Mouse (Mus musculus) forebrain, embryonic 10.5 days (tissue): ENCODE results near the gene Esr2. TPM values are rescaled to one million over a fixed set of nuclear protein-coding genes. Genes with fewer than 3 reads are reported as not detected.

Experiments used
- DNase-seq: peaks from one replicate; pipeline ENCODE4 v3.0.0-alpha.2; 2017; ENCODE audit warnings: low spot score; ENCODE audit errors: extremely low spot score
- H3K27ac ChIP-seq: fragments of 300-500 bp; sonication (generic); 2 replicates; pipeline ENCODE4 v1.5.1; 2016; ENCODE audit warnings: mild to moderate bottlenecking
- H3K27me3 ChIP-seq: fragments of 300-500 bp; sonication (generic); 2 replicates; pipeline ENCODE4 v1.6.1; 2016; ENCODE audit warnings: mild to moderate bottlenecking; ENCODE audit not compliant: poor library complexity, severe bottlenecking
- H3K36me3 ChIP-seq: fragments of 300-500 bp; sonication (generic); replicated peaks from 2 replicates; pipeline ENCODE4 v1.6.1; 2016; ENCODE audit warnings: mild to moderate bottlenecking, moderate library complexity
- H3K4me1 ChIP-seq: fragments of 300-500 bp; sonication (generic); 2 replicates; pipeline ENCODE4 v1.6.1; 2016
- H3K4me3 ChIP-seq: fragments of 300-500 bp; sonication (generic); 2 replicates; pipeline ENCODE4 v1.5.1; 2016; ENCODE audit warnings: mild to moderate bottlenecking, moderate library complexity
- H3K9me3 ChIP-seq: fragments of 300-500 bp; sonication (generic); 2 replicates; pipeline ENCODE4 v1.6.1; 2016; ENCODE audit warnings: mild to moderate bottlenecking, moderate library complexity
- WGBS: fragments of 180-500 bp; shearing (Covaris S2); methylation state at CpG from one replicate; pipeline ENCODE4 v1.1.7; 2016; 5-methylcytosine and 5-hydroxymethylcytosine counted together
- polyA plus RNA-seq: library from polyadenylated mRNA; unstranded; fragments of >200 nt; fragmentation: Nextera tagmentation; extraction: Ambion mirVana; gene quantifications from 2 replicates; pipeline ENCODE4 v1.2.1, GENCODE M21; 2016

Esr2 gene
- polyA plus RNA-seq, 1 experiment from 2014 or later, result 0.47 TPM

DNA sequence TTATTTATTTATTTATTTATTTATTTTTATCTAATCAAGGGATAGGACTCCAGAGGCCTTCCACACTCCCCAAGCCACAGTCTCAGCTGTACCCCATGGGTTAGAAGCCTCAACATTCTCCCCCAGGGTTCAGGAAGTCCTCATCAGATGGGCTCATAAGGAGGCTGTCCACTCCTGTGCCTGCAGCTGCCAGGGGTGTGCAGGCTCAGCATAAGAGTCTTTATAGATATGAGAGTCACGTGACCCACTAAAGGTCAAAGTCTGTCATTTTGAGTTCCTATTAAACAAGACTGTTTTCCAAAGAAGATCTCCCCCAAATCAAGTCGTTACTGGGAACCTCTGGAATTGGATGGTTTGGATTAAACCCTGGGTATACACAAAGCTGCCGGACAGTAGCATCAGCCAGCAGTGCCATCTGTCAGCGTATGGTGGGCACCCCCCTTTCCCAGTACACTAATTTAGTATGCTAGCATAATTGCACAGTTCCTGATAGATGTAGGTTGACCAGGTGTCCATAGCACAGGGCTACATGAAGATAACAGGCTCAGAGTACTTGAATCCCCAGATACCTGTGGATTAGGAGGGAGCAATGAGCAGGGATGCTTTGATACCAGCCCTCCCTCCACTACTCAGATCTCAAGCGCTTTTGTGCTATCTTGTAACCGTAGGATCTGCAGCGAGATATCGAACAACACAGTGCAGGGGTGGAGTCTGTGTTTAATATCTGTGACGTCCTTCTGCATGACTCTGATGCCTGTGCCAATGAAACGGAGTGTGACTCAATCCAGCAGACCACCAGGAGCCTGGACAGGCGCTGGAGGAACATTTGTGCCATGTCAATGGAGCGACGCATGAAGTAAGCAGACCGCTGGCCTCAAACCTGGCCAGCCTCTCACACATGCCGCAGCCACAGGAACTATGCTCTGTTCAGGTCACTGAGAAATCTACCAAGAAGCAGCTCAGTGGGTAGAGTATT lies 83.2 kb downstream of the Esr2 start:
- Histone ChIP-seq H3K27ac (no peak overlapping the region), H3K27me3 (no peaks in the 10 kb centered on the region), H3K36me3 (peaks cover 93% of the 10 kb centered on the region), H3K9me3 (no peaks in the 10 kb centered on the region), H3K4me3 (no peak overlapping the region), H3K4me1 (no peaks in the 10 kb centered on the region; the same call in 1 of the 2 replicates)
- WGBS, result 95% methylated on average over 15 of the region's 15 CpGs
- no peak for DNase-seq

DNA sequence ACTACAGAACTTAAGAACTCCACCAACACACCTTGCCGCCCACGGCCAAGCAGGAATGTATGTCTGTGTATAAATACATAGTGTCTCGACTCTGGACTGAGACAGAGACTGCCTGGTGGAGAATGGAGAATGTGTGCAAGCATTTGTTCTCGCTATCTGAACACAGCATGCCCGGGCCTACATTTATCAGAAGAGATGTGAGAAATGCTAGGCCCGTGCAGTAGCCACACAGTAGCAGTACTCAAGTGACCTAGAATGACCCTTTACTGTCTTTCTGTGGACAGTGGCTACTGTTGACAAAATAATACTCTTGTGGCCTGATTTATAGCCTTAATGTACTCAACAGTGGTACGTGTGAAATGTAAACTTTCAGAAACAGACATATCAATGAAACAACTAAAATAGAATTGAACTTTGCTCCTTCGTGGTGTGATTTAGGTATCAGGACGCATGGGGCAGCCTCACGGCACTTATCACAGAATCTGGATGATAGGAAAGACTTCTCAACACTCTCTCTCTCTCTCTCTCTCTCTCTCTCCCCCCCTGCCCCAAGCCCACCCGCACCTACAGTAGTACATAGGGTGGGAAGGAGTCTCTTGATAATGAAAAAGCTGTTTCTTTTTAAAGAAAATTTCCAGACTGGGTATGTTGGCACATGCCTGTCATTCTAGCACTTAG lies 84.1 kb downstream of the Esr2 start:
- WGBS, result 96% methylated on average over 11 of the region's 11 CpGs
- no peak overlapping the region for H3K27ac ChIP-seq

DNA sequence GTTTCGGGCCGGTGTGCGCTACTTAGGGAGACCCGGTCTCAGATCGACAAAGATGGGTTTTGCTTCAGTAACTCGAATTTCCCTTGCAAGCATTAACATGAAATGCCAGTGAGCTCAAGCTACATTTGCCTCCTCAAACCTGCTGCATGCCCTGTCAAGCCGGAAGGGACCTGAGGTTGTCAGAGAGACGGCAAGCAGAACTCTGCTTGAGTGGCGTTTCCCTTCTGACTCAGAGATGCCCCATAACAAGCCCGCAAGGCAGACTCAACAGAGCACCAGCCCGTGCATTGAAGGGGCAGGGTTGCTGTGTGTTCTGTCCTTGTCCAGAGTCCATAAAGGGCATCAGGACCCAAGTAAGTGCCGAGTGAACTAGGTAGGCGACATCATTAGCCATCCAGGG lies 90.0 kb downstream of the Esr2 start:
- no peak for DNase-seq
- WGBS, result 86% methylated on average over 13 of the region's 13 CpGs
- peaks cover 88% of the 10 kb centered on the region for H3K36me3 ChIP-seq
- no peaks in the 10 kb centered on the region for H3K9me3 ChIP-seq
- peaks cover 18% of the 10 kb centered on the region for H3K4me1 ChIP-seq
- H3K27ac ChIP-seq, result no peak overlapping the region
- no peak overlapping the region for H3K4me3 ChIP-seq
- H3K27me3 ChIP-seq, result no peaks in the 10 kb centered on the region

More for the DNA sequence above, 84.1 kb downstream of the Esr2 start:
- Histone ChIP-seq H3K27me3 (no peaks in the 10 kb centered on the region), H3K9me3 (no peaks in the 10 kb centered on the region), H3K36me3 (peaks cover 91% of the 10 kb centered on the region), H3K4me3 (no peak overlapping the region), H3K4me1 (no peaks in the 10 kb centered on the region; the same call in 1 of the 2 replicates)
- no peak for DNase-seq

DNA sequence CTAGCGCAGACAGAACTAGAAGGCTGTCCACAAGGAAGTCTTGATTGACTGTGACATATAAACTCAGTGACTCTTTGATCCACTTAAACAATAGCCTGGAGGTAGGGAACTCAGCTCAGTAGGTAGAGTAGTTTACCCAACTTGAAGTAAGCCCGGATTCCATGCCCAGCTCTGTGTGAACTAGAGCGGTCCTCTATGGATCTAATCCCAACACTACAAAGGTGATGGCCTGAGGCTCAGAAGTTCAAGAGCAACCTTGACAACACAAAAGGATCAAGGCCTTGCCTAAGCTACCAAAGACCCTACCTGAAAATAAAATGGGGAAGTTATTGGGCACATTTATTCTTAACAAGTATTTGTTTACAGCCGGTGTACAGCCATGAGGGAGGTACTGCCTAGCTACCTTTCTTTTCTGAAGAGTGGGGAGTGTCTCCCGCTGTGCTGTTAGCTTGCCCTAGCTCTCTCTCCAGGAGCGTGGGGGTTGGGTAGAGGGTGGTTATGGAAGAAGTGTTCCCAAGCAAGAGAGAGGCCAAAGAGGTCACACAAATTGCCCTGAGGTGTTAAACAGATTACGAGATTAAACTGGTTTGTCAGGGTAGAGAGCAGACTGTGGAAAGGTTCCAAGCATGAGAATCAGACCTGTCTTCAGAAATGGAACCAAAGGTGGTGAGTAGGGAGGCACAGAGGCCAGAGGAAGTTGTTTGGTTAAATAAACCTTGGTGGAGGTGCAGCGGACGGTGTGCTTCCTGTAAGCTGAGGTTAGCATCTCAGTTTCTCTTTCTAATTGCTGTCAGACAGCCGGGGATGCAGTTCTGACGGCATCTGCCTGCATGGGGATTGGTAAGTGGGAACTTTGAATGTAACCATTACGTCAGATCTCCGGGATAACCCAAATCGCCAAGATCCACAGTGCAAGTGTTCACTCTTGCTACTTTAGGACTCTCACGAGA lies 90.8 kb downstream of the Esr2 start:
- H3K4me3 ChIP-seq, result no peak overlapping the region
- no peaks in the 10 kb centered on the region for H3K9me3 ChIP-seq
- H3K36me3 ChIP-seq, result peaks cover 84% of the 10 kb centered on the region
- no peaks in the 10 kb centered on the region for H3K27me3 ChIP-seq
- H3K4me1 ChIP-seq, result peaks cover 26% of the 10 kb centered on the region
- 68% methylated on average over 15 of the region's 15 CpGs for WGBS
- no peak for DNase-seq
- no peak overlapping the region for H3K27ac ChIP-seq

DNA sequence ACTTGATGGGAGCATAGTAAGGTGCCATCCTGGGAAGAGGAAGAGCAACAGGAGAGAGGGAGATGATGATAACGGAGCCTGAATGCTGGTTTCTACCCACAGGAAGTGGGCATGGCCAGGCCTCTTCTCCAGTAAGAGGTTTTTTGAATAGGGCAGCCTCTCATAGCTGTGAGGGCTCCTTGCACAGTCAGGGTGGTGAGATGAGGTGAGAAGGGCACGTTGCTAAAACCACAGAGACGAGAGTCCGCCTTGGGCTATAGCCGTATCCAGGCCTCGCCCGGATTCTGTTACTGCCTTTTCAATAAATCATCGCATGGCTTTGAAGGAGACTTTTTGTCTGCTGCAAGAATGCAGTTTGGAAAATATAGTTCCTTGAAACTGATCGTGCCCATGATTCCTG lies 92.0 kb downstream of the Esr2 start:
- peaks cover 82% of the 10 kb centered on the region for H3K36me3 ChIP-seq
- H3K9me3 ChIP-seq, result no peaks in the 10 kb centered on the region
- H3K4me1 ChIP-seq, result peaks cover 36% of the 10 kb centered on the region
- no peak overlapping the region for H3K27ac ChIP-seq
- 83% methylated on average over 9 of the region's 9 CpGs for WGBS
- H3K27me3 ChIP-seq, result peaks cover 9% of the 10 kb centered on the region; the same call in 1 of the 2 replicates
- DNase-seq, result no peak
- H3K4me3 ChIP-seq, result no peak overlapping the region

DNA sequence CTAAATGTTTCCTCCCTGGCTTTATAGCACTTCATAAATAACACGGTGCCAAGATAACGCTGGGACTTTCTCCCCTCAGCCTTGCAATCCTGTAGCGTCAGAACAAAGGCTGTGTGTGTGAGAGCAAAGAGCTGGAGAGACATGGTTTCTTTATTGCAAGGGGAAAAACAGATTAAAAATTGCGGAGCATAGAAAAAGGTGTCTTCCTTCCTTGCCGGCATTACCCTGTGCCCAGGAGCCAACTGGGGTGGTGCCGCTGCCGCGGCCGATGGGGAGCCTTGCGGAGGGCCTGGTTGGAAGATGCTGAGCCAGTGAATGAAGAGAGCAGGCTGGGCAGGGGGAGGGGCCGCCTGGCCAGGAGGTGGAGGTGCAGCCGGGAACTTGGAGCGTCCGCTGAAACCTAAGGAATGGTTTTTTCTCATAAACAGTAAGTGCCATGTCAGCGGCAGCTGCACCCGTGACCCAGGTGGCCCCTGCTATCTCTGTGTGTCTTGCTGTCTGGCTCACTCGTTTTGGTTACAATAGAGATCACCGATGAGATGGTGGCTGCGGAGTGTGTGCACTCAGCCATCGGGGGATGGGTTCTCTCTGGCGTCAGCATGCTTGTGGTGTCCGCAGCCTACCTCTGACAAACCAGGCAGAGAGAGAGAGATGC lies 95.4 kb downstream of the Esr2 start:
- Histone ChIP-seq H3K4me3 (peak overlapping the region; percentile 40), H3K36me3 (peaks cover 80% of the 10 kb centered on the region), H3K27ac (peak overlapping the region; percentile 26; the same call in 1 of the 2 replicates), H3K9me3 (no peaks in the 10 kb centered on the region), H3K27me3 (peaks cover 9% of the 10 kb centered on the region; the same call in 1 of the 2 replicates), H3K4me1 (peaks cover 36% of the 10 kb centered on the region)
- 5% methylated on average over 22 of the region's 22 CpGs for WGBS
- peak; percentile 40 for DNase-seq

DNA sequence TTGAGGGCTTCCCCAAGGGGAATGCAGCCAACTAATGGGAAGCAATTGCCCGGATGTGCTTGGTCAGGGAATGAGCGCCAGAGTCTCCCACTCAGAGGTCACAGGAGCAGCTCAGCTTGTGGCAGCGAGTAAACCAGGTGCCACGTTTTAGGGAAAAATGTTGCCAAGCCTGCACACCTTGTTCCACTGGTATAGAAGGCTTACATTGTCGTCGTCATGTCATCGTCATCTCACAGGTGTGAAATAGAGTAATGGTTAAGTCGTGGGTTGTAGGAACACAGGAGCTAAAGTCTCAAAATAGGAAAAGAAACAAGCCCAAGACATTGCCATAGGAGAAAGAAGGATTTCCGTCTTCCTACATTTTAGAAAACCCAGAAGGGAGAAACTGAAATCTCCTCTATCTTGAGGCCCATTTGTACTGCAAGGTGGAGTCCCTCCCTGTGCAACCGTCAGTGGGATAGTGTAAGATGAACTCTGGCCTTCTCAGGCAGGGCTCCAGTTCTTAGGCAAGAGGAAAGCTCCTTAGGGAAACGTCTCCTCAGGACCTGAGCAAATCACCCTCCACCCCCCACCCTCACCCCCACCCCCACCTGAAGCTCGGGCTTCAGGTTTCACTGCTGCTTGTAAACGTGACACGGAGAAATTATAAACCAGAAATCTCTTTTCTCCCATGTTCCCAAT lies 96.0 kb downstream of the Esr2 start:
- Histone ChIP-seq H3K27ac (0 out of 2 replicates have a peak overlapping the region, but pooled peaks have one; percentile 26), H3K9me3 (no peaks in the 10 kb centered on the region), H3K27me3 (peaks cover 9% of the 10 kb centered on the region; the same call in 1 of the 2 replicates), H3K4me3 (peak overlapping the region; percentile 40), H3K36me3 (peaks cover 80% of the 10 kb centered on the region), H3K4me1 (peaks cover 30% of the 10 kb centered on the region)
- 40% methylated on average over 14 of the region's 14 CpGs for WGBS
- DNase-seq, result no peak

DNA sequence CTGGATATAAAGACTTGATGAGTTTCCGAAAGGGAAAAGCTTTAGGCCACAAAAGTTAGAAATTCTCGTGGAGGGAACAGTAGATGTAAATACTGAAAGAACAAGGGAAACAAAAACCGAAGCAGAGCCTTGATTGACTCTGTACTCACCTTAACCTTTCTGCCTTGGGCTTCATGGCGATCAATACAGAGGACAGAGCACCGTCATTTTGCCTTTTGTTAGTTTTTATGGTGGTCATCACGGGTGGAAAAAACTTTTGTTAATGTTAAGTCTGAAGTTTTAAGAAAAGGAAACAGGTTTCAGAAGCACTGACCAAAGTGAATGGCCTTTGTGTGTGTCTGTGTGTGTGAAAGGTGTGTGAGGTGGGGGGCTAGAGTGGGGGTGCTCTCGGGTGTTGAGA lies 103.1 kb downstream of the Esr2 start:
- WGBS, result 21% methylated on average over 7 of the region's 7 CpGs
- H3K4me1 ChIP-seq, result peaks cover 38% of the 10 kb centered on the region
- H3K27me3 ChIP-seq, result no peaks in the 10 kb centered on the region
- H3K9me3 ChIP-seq, result no peaks in the 10 kb centered on the region
- peak overlapping the region; percentile 49 for H3K4me3 ChIP-seq
- H3K36me3 ChIP-seq, result peaks cover 66% of the 10 kb centered on the region
- peak overlapping the region; percentile 40 for H3K27ac ChIP-seq
- no peak for DNase-seq

DNA sequence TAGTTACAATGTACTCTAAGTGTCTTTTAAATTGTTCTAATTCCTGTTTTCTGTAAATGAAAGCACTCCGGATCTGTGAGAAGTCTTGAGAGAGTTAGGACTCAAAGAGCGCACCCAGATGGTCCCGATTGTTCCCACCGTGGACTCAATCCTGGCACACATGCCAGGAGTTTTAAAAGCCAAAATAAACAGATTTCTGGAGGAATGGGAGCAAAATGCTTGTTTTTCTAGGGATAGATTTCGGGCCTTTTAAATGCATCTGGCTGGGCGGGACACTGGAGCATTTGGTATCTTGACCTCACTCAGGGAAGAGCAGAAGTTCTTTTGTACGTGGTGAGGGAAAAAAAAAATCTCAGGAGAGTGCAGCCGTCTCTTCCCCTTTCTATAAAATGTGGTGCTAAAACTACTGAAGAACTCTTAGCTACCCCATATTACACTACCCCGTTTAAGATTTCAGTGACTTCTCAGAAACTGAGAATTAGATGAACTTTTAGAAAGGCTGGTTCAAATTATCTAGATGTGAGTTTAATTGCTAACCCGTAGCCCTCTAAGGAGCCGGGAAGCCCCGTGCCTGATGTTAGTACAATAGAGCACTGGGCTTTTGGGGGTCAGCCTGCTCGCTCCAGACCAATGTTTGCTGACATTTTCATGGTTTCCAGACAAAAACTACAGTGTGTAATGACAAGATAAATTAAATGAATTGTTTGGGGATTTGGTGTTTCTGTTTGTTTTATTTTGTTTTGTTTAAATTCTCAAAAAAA lies 103.8 kb downstream of the Esr2 start:
- peak overlapping the region; percentile 84 for H3K27ac ChIP-seq

DNA sequence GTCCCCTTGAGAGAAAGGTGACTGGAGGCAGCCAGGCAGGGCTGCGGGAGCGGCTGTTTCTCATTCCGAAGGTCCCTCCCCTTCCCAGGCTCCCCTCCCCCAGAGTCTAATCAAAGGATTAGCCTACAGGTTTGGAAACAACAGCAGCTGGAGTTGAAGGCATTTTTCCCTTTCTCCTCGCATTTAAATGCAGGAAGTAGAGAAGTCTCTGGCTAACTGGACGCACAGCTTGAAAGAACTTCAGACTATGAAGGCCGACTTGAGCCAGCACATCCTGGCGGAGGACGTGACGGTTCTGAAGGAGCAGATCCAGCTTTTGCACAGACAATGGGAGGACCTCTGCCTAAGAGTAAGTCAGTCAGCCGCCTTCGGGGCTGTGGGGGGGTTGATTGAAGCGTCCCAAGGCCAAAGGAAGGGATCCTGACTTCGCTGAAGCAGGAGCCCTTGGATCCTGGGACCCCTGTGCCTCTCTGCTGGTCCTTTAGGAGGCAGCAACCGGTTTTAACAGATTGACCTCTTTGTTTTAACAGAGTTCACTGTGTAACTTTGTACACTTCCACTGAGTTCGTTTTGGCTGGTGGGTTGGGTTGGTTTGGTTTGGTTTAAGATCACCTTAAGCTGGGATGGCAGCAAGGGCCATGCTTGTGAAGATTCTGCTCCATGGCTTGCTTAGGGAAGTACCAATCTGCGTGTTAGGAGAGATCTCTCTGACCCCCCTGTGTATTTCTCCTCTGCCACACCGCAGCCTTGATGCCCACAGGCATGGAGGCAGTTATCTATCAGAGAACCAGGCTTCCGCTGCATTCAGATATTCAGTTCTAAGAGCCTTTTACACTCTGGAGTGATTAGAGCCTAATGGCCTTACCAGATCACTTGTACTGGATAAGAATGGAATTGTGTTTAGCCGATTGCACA lies 104.9 kb downstream of the Esr2 start:
- H3K27me3 ChIP-seq, result no peaks in the 10 kb centered on the region
- no peaks in the 10 kb centered on the region for H3K9me3 ChIP-seq
- H3K27ac ChIP-seq, result peak overlapping the region; percentile 84
- peaks cover 38% of the 10 kb centered on the region for H3K4me1 ChIP-seq
- DNase-seq, result peak; percentile 64
- under 1% methylated on average over 19 of the region's 19 CpGs for WGBS
- peak overlapping the region; percentile 49 for H3K4me3 ChIP-seq
- peaks cover 68% of the 10 kb centered on the region for H3K36me3 ChIP-seq

More for the DNA sequence above, 103.8 kb downstream of the Esr2 start:
- Histone ChIP-seq H3K9me3 (no peaks in the 10 kb centered on the region), H3K4me1 (peaks cover 38% of the 10 kb centered on the region), H3K27me3 (no peaks in the 10 kb centered on the region), H3K36me3 (peaks cover 66% of the 10 kb centered on the region), H3K4me3 (peak overlapping the region; percentile 49)
- 3% methylated on average over 13 of the region's 13 CpGs for WGBS
- DNase-seq, result peak; percentile 30
